In genomic region chr7:28179741-28180377, GRCm38 (mm10) we compare ENCODE assay signal across 8 mouse cellular contexts. TPM values are rescaled to one million over a fixed set of nuclear protein-coding genes. Genes with fewer than 3 reads are reported as not detected.
DNase-seq lines count a peak whose midpoint lies in the region; ATAC-seq and TF ChIP-seq lines count a peak whose summit lies in the region.

No protein-coding gene starts in this region.

- no peak for TF ChIP-seq CTCF in gastrocnemius, adult 2 months (IDR thresholded peaks at IDR 0.05)
- TF ChIP-seq CTCF in hindbrain, postnatal 0 days (IDR thresholded peaks at IDR 0.05; ENCODE audit: low read depth) = no peak
- no peak for TF ChIP-seq CTCF in left cerebral cortex, adult 2 months (IDR thresholded peaks at IDR 0.05)

- peaks cover 9% of the 10 kb centered on the region; the same call in 1 of the 2 replicates for H3K4me1 ChIP-seq in hindbrain, postnatal 0 days (ENCODE audit: insufficient read depth, low read length)

- H3K27ac ChIP-seq in gastrocnemius, adult 2 months = peak overlapping the region; percentile 96
- H3K27ac ChIP-seq in hindbrain, postnatal 0 days = peak overlapping the region; percentile 96
- peak overlapping the region; percentile 98 for H3K27ac ChIP-seq in left cerebral cortex, adult 2 months

- peak overlapping the region; percentile 100 for H3K4me3 ChIP-seq in gastrocnemius, adult 2 months
- H3K4me3 ChIP-seq in hindbrain, postnatal 0 days (ENCODE audit: low read length) = peak overlapping the region; percentile 95
- H3K4me3 ChIP-seq in left cerebral cortex, adult 2 months = peak overlapping the region; percentile 100

- peak; percentile 83 for ATAC-seq in common myeloid progenitor, adult 5-6 weeks (replicated peaks; ENCODE audit: low read depth, poor library complexity, severe bottlenecking)
- ATAC-seq in hindbrain, postnatal 0 days = peak; percentile 94
- peak; percentile 88 for ATAC-seq in megakaryocyte, adult 5-6 weeks (ENCODE audit: poor library complexity, severe bottlenecking)

- intact Hi-C loops in gastrocnemius, adult 2 months (cut with DNase I) = loop anchor here (1.0 to 5.0 kb wide), 3 partner anchors 17 to 157 kb away; partner anchors contain the start of gene Supt5
- intact Hi-C loops in left cerebral cortex, adult 2 months (cut with DNase I) = loop anchor here (1.0 kb wide), 1 partner anchor 11 kb away; the partner anchor contains the start of gene Fbl

- no peaks in the 10 kb centered on the region for H3K27me3 ChIP-seq in hindbrain, postnatal 0 days (ENCODE audit: insufficient read depth, low read length)

- peak; percentile 98 for DNase-seq in ZHBTc4 (ENCODE audit: low read depth, low spot score)
- DNase-seq in gastrocnemius, adult 2 months = peak; percentile 98
- DNase-seq in hindbrain, postnatal 0 days (ENCODE audit: low spot score) = peak; percentile 99
- DNase-seq in left cerebral cortex, adult 2 months (ENCODE audit: extremely low spot score in 1 of 2, low spot score in 2 of 2) = peak; percentile 92 to 93
- DNase-seq in right cerebral cortex, adult 2 months (ENCODE audit: low spot score in 2 of 2) = peak; percentile 92 to 94
- peak; percentile 95 for DNase-seq in urinary bladder, postnatal 14 days (ENCODE audit: low spot score)

- H3K36me3 ChIP-seq in hindbrain, postnatal 0 days (ENCODE audit: insufficient read depth, low read length) = peaks cover 58% of the 10 kb centered on the region

- peak overlapping the region; percentile 82 for H3K4me2 ChIP-seq in hindbrain, postnatal 0 days (ENCODE audit: low read depth, low read length)

- 2% methylated on average over 33 of the region's 56 CpGs for WGBS in hindbrain, postnatal 0 days

- H3K9me3 ChIP-seq in hindbrain, postnatal 0 days (ENCODE audit: low read length) = no peaks in the 10 kb centered on the region

- H3K9ac ChIP-seq in hindbrain, postnatal 0 days (replicated peaks; ENCODE audit: low read length) = peak overlapping the region; percentile 89

RNA-seq across cellular contexts. Expression of gene Dyrk1b, which starts 0.6 kb away (rescaled TPM):
- 2.4 and 3.3 TPM in 2 replicates for total RNA-seq in common myeloid progenitor, adult 5-6 weeks (2017)
- 10 to 100 TPM; 65.3 to 78.6 TPM for total RNA-seq in gastrocnemius, adult 2 months (2021)
- 36.7 and 43.6 TPM in 2 replicates for total RNA-seq in hindbrain, postnatal 0 days (2014; rRNA removed)
- 7.8 and 8.4 TPM in 2 replicates for polyA plus RNA-seq in hindbrain, postnatal 0 days (2015; fragmentation: Nextera tagmentation; extraction: Ambion mirVana)
- total RNA-seq in left cerebral cortex, adult 2 months (2021) = 10 to 100 TPM; 49.8 to 50.2 TPM
- 3.0 and 3.5 TPM in 2 replicates for total RNA-seq in megakaryocyte, adult 5-6 weeks (2015)
- 2.7 and 5.3 TPM in 2 replicates for total RNA-seq in megakaryocyte, adult 5-6 weeks (2017)

RNA-seq across cellular contexts. Expression of gene Fbl, which starts 10.3 kb away (rescaled TPM):
- 193 and 260 TPM in 2 replicates for total RNA-seq in common myeloid progenitor, adult 5-6 weeks (2017)
- 10 to 100 TPM; 21.2 to 28.9 TPM for total RNA-seq in gastrocnemius, adult 2 months (2021)
- 23.5 and 24.4 TPM in 2 replicates for total RNA-seq in hindbrain, postnatal 0 days (2014; rRNA removed)
- polyA plus RNA-seq in hindbrain, postnatal 0 days (2015; fragmentation: Nextera tagmentation; extraction: Ambion mirVana) = 70.7 and 73.7 TPM in 2 replicates
- total RNA-seq in left cerebral cortex, adult 2 months (2021) = 10 to 100 TPM; 50.0 to 52.1 TPM
- 75.0 and 75.5 TPM in 2 replicates for total RNA-seq in megakaryocyte, adult 5-6 weeks (2015)
- 85.1 and 88.7 TPM in 2 replicates for total RNA-seq in megakaryocyte, adult 5-6 weeks (2017)

RNA-seq across cellular contexts. Expression of gene 9530053A07Rik, which starts 50.6 kb away (rescaled TPM):
- total RNA-seq in common myeloid progenitor, adult 5-6 weeks (2017) = not detected in 2 replicates
- not detected for total RNA-seq in gastrocnemius, adult 2 months (2021)
- 0.05 TPM in 1 of 2 replicates, not detected in the other for total RNA-seq in hindbrain, postnatal 0 days (2014; rRNA removed)
- polyA plus RNA-seq in hindbrain, postnatal 0 days (2015; fragmentation: Nextera tagmentation; extraction: Ambion mirVana) = 0.16 and 0.19 TPM in 2 replicates
- total RNA-seq in left cerebral cortex, adult 2 months (2021) = under 1 TPM in 1 of 2 experiments, not detected in 1; 0.09 TPM
- total RNA-seq in megakaryocyte, adult 5-6 weeks (2015) = not detected in 2 replicates
- total RNA-seq in megakaryocyte, adult 5-6 weeks (2017) = 0.04 TPM in 1 of 2 replicates, not detected in the other

Comparison
In these comparisons a context has a peak if more than half of its experiments do, and no peak if none do; other contexts are left out.
1. Peak in every context shown above with its lines: DNase-seq, ATAC-seq, H3K4me3 ChIP-seq and H3K27ac ChIP-seq.